Mouse (Mus musculus) testis, postnatal 14 days (tissue): ENCODE measurements at regions not wholly inside any gene's neighbourhood (a gene's known extent, or its start where the extent isn't known, plus 50 kb on each side); places are given as distances from the start of the nearest gene placed in this dataset.
A peak's percentile ranks its signal among the peaks of the same experiment; 100 is the strongest.

Experiments
- DNase-seq: peaks from one replicate; pipeline ENCODE4 v3.0.0; 2021; ENCODE audit warnings: low spot score

DNA sequence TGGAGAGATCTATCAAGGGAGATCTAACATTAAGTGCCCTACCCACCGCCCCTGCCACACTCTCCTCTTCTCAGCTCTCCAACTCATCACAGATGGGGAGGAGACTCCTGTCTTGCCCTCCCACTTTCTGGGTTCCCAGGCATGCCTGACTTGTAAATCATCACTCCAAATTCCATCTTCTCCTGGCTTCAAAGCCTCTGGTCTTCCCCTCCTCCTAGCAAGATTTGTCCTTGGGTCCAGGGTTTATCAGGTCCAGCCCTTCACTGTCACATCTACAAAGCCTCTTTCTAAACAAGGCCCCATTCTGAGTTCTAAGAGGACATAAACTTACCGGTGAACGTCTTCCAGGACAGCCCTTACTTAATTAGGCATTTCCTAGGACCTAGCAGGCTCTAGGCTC is 73.3 kb upstream of the Col5a1 start:
- DNase-seq = no peak

- DNase-seq = no peak
Measured at GRCm38 (mm10) chr2:27813370-27813769, 72.9 kb upstream of the Col5a1 start.

DNA sequence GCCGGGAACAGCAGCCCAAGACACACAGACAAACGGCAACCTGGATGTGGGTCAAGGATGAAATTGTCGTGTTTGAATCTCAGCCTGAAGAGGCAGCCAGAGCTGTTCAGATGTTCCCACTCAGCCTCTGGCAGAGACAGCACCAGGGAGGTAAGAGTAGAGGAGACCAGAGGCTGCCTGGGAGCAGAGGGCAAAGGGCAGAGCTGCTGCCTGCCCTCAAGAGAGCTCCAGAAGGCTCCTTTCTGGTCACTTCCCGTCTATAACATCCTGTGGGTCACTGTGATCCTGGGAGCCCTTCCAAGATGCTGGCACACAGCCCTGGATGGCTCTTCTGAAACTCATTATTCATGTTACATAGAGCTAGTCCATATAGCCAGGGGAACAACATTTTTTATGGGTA is 67.6 kb upstream of the Col5a1 start:
- peak; percentile 25 for DNase-seq

- DNase-seq = no peak
Measured at GRCm38 (mm10) chr2:27826826-27827225, 59.4 kb upstream of the Col5a1 start.

GRCm38 (mm10) chr2:27827582-27827981 is 58.6 kb upstream of the Col5a1 start:
- DNase-seq = no peak

- DNase-seq = no peak
Measured at GRCm38 (mm10) chr2:27828237-27828636, 58.0 kb upstream of the Col5a1 start.

GRCm38 (mm10) chr2:27829551-27829950 is 56.7 kb upstream of the Col5a1 start:
- no peak for DNase-seq

DNA sequence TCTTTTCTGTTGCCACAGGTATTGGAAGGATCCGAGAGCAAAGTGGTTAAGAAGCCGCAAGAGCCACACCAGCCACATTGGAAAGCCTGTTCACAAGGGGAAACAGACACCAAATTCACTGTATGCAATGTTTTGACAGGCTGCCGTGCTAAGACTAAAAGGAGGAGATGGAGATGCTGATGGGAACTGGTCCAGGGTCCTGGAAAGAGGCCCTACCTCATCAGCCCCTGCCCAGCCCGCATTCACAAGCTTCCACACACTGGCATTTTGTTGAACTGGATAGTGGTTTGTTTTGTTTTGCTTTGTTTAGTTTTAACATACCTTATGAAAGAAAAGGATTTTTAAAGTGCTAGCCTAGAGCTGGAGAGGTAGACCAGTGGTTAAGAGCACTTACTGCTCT is 51.3 kb upstream of the Col5a1 start:
- no peak for DNase-seq

- DNase-seq = no peak
Measured at GRCm38 (mm10) chr2:27835758-27836460, 50.3 kb upstream of the Col5a1 start.
